Mouse (Mus musculus) CH12.LX (cell line): ENCODE measurements around the gene Klri1. TPM values are rescaled to one million over a fixed set of nuclear protein-coding genes. Genes with fewer than 3 reads are reported as not detected.
"Not testable (repeated sequence)": the region's sequence is repeated elsewhere in the genome, so short reads cannot be mapped to it uniquely, and the experiment has no call there.

ENCODE experiments used
- DNase-seq: peaks from one replicate; pipeline ENCODE4 v3.0.0-alpha.2; 2013; ENCODE audit errors: extremely low read depth
- H3K27ac ChIP-seq: 2 replicates; pipeline ENCODE4 v1.5.1; 2012; ENCODE audit warnings: low read depth, mild to moderate bottlenecking, control low read depth, moderate library complexity; ENCODE audit not compliant: insufficient read depth
- H3K27me3 ChIP-seq: replicated peaks from 2 replicates; pipeline ENCODE3; 2012; ENCODE audit warnings: inconsistent platforms
- H3K36me3 ChIP-seq, 2 experiments: replicated peaks in 1 of 2; 2 replicates each; pipeline versions ENCODE3 to v1.6.1; 2012; ENCODE audit warnings: inconsistent platforms in 1 of 2, low read length in 1 of 2, mild to moderate bottlenecking in 1 of 2, mixed read lengths in 1 of 2, moderate library complexity in 1 of 2; ENCODE audit not compliant: control insufficient read depth in 1 of 2, insufficient read depth in 1 of 2
- H3K4me1 ChIP-seq, 2 experiments: 2 replicates each; pipeline ENCODE4 v1.6.1; 2012; ENCODE audit warnings: inconsistent platforms in 1 of 2, moderate library complexity in 1 of 2; ENCODE audit not compliant: insufficient read depth in 2 of 2, control insufficient read depth in 1 of 2
- H3K4me2 ChIP-seq: 2 replicates; pipeline ENCODE4 v1.6.1; 2012; ENCODE audit warnings: low read depth, mild to moderate bottlenecking, control low read depth; ENCODE audit not compliant: poor library complexity, insufficient read depth, severe bottlenecking
- H3K4me3 ChIP-seq, 3 experiments: fragments of 150-350 bp in 1 of 3; sonication (generic) in 1 of 3; replicated peaks in 1 of 3; 2 replicates each; pipeline versions ENCODE3 to v1.5.1; 2011 to 2012; ENCODE audit warnings: low read depth in 2 of 3, low read length in 2 of 3, mild to moderate bottlenecking in 2 of 3, moderate library complexity in 2 of 3, control low read depth in 1 of 3, improper control_type of control experiment in 1 of 3, inconsistent platforms in 1 of 3, mixed read lengths in 1 of 3; ENCODE audit not compliant: poor library complexity in 1 of 3
- H3K79me2 ChIP-seq: replicated peaks from 2 replicates; pipeline ENCODE4 v1.6.1; 2012; ENCODE audit warnings: mild to moderate bottlenecking, moderate library complexity; ENCODE audit not compliant: control insufficient read depth, poor library complexity, insufficient read depth, severe bottlenecking; ENCODE audit errors: extremely low read depth
- H3K9ac ChIP-seq: 2 replicates; pipeline ENCODE4 v1.6.1; 2012; ENCODE audit warnings: low read depth, mild to moderate bottlenecking, control low read depth, moderate library complexity; ENCODE audit not compliant: insufficient read depth
- H3K9me3 ChIP-seq: replicated peaks from 2 replicates; pipeline ENCODE3; 2012; ENCODE audit warnings: low read length, inconsistent platforms, mixed read lengths
- ELF1 ChIP-seq: IDR thresholded peaks from 2 replicates; pipeline ENCODE4 v1.6.1; 2014; ENCODE audit warnings: low read depth, mild to moderate bottlenecking, inconsistent platforms, low read length, improper control_type of control experiment
- EP300 ChIP-seq: IDR thresholded peaks from 2 replicates; pipeline ENCODE4 v1.6.1; 2011; ENCODE audit warnings: low read length, improper control_type of control experiment
- ETS1 ChIP-seq: conservative IDR thresholded peaks from 2 replicates; pipeline ENCODE4 v1.6.1; 2012; ENCODE audit warnings: low read depth, mild to moderate bottlenecking, inconsistent platforms, low read length, improper control_type of control experiment, moderate library complexity
- HCFC1 ChIP-seq: IDR thresholded peaks from 2 replicates; pipeline ENCODE4 v1.6.1; 2012; ENCODE audit warnings: low read depth, mild to moderate bottlenecking, inconsistent platforms, low read length, improper control_type of control experiment
- IRF4 ChIP-seq: IDR thresholded peaks from 2 replicates; pipeline ENCODE4 v1.6.1; 2014; ENCODE audit warnings: low read depth, mild to moderate bottlenecking, inconsistent platforms, low read length, improper control_type of control experiment
- KAT2A ChIP-seq: IDR thresholded peaks from 2 replicates; pipeline ENCODE4 v1.6.1; 2012; ENCODE audit warnings: low read length, improper control_type of control experiment, inconsistent platforms; ENCODE audit not compliant: insufficient replicate concordance
- MAFK ChIP-seq: IDR thresholded peaks from 2 replicates; pipeline ENCODE4 v1.6.1; 2011; ENCODE audit warnings: low read length, improper control_type of control experiment; ENCODE audit not compliant: insufficient replicate concordance
- MXI1 ChIP-seq: IDR thresholded peaks from 2 replicates; pipeline ENCODE4 v1.6.1; 2011; ENCODE audit warnings: mild to moderate bottlenecking, low read depth, low read length, improper control_type of control experiment
- MYC ChIP-seq: IDR thresholded peaks from 2 replicates; pipeline ENCODE4 v1.6.1; 2011; ENCODE audit warnings: low read depth, mild to moderate bottlenecking, improper control_type of control experiment, low read length
- NELFE ChIP-seq: IDR thresholded peaks from 2 replicates; pipeline ENCODE4 v1.6.1; 2011; ENCODE audit warnings: low read depth, low read length, improper control_type of control experiment
- PAX5 ChIP-seq: IDR thresholded peaks from 2 replicates; pipeline ENCODE4 v1.6.1; 2012; ENCODE audit warnings: low read length, inconsistent platforms, mixed read lengths
- POLR2A ChIP-seq: IDR thresholded peaks from 2 replicates; pipeline ENCODE4 v1.6.1; 2011; ENCODE audit warnings: low read depth, mild to moderate bottlenecking, improper control_type of control experiment, low read length
- POLR2AphosphoS2 ChIP-seq: IDR thresholded peaks from 2 replicates; pipeline ENCODE4 v1.6.1; 2011; ENCODE audit warnings: low read depth, low read length, improper control_type of control experiment
- SIN3A ChIP-seq: IDR thresholded peaks from 2 replicates; pipeline ENCODE4 v1.6.1; 2012; ENCODE audit warnings: low read length, improper control_type of control experiment, inconsistent platforms
- TCF12 ChIP-seq: IDR thresholded peaks from 2 replicates; pipeline ENCODE4 v1.6.1; 2014; ENCODE audit warnings: low read depth, mild to moderate bottlenecking, inconsistent platforms, low read length, improper control_type of control experiment
- USF1 ChIP-seq: IDR thresholded peaks from 2 replicates; pipeline ENCODE4 v1.6.1; 2014; ENCODE audit warnings: low read depth, mild to moderate bottlenecking, inconsistent platforms, low read length, improper control_type of control experiment
- USF2 ChIP-seq: conservative IDR thresholded peaks from 2 replicates; pipeline ENCODE4 v1.6.1; 2011; ENCODE audit warnings: low read depth, low read length, improper control_type of control experiment
- ZNF384 ChIP-seq: IDR thresholded peaks from 2 replicates; pipeline ENCODE4 v1.6.1; 2012; ENCODE audit warnings: low read depth, low read length, improper control_type of control experiment, inconsistent platforms
- dilution Hi-C: fragments of 300-500 bp; cut with MboI; formaldehyde crosslinking; loops from 2 replicates; pipeline ENCODE4 v1.14.3; 2020; ENCODE audit warnings: low sequenced_read_pairs; ENCODE audit not compliant: extremely low pct_unique_long_range_greater_than_20kb, extremely low pct_ligation_motif_present
- in situ Hi-C: fragments of 300-500 bp; cut with MboI; formaldehyde crosslinking; loops from 3 replicates; pipeline ENCODE4 v1.14.3; 2019; ENCODE audit warnings: low sequenced_read_pairs, low pct_ligation_motif_present, low pct_unique_long_range_greater_than_20kb, mixed read lengths
- polyA plus RNA-seq: library from polyadenylated mRNA; unstranded; fragments of >175 nt; gene quantifications from 2 replicates; pipeline ENCODE4 v1.2.1, GENCODE M21; 2012; ENCODE audit warnings: low read depth; ENCODE audit not compliant: insufficient read length
- total RNA-seq, 2 experiments: library from RNA; depleted of rRNA; stranded (reverse); fragments of 300-350 nt in 1 of 2; fragments of >200 nt in 1 of 2; gene quantifications; 2 replicates each; pipeline ENCODE4 v1.2.3; 2012 to 2014

Gene Klri1
- total and polyA plus RNA-seq, 3 experiments = not detected

- no peaks in the 10 kb centered on the region for H3K79me2 ChIP-seq
- no peaks in the 10 kb centered on the region for H3K9me3 ChIP-seq
- dilution Hi-C loops (no loop called here), in situ Hi-C loops (no loop called here)
- DNase-seq = no peak
- no peak overlapping the region for H3K4me2 ChIP-seq
- no peak overlapping the region for H3K4me3 ChIP-seq
- H3K27me3 ChIP-seq = no peaks in the 10 kb centered on the region
- H3K9ac ChIP-seq = no peak overlapping the region
- no peaks in the 10 kb centered on the region for H3K36me3 ChIP-seq
- H3K27ac ChIP-seq = no peak overlapping the region
- H3K4me1 ChIP-seq = peaks cover 0 to 9% of the 10 kb centered on the region in 2 experiments; a peak in 1 of 4 replicates
- TF ChIP-seq ETS1 = no peak
- TF ChIP-seq USF2 = no peak
- no peak for TF ChIP-seq EP300
- no peak for TF ChIP-seq ELF1
- TF ChIP-seq HCFC1 = no peak
- TF ChIP-seq MAFK = no peak
- no peak for TF ChIP-seq POLR2AphosphoS2
- no peak for TF ChIP-seq MXI1
- TF ChIP-seq ZNF384 = no peak
- no peak for TF ChIP-seq USF1
- TF ChIP-seq SIN3A = no peak
- TF ChIP-seq KAT2A = no peak
- no peak for TF ChIP-seq PAX5
- TF ChIP-seq MYC = no peak
- TF ChIP-seq NELFE = no peak
- TF ChIP-seq TCF12 = no peak
- no peak for TF ChIP-seq IRF4
- no peak for TF ChIP-seq POLR2A
These were observed 3.4 kb downstream of the Klri1 start for GRCm38 (mm10) chr6:129713566-129713965.

GRCm38 (mm10) chr6:129691436-129691835 is 25.5 kb downstream of the Klri1 start:
- H3K36me3 ChIP-seq, H3K9ac ChIP-seq, H3K27me3 ChIP-seq, H3K4me2 ChIP-seq, in situ Hi-C loops, H3K9me3 ChIP-seq, H3K79me2 ChIP-seq, DNase-seq, H3K4me3 ChIP-seq, dilution Hi-C loops, H3K27ac ChIP-seq, H3K4me1 ChIP-seq: not testable (repeated sequence)
